Mouse (Mus musculus) megakaryocyte, embryonic 14.5 days (primary cell): Measurements from ENCODE around the gene Pde4d.

Experiments
- FLI1 ChIP-seq: IDR thresholded peaks from 2 replicates; pipeline ENCODE4 v1.6.1; 2012; ENCODE audit warnings: low read length, inconsistent platforms, mixed read lengths
- GATA1 ChIP-seq: IDR thresholded peaks from 3 replicates; pipeline ENCODE4 v1.6.1; 2012; ENCODE audit warnings: mixed read lengths, low read length, inconsistent platforms, borderline replicate concordance

DNA sequence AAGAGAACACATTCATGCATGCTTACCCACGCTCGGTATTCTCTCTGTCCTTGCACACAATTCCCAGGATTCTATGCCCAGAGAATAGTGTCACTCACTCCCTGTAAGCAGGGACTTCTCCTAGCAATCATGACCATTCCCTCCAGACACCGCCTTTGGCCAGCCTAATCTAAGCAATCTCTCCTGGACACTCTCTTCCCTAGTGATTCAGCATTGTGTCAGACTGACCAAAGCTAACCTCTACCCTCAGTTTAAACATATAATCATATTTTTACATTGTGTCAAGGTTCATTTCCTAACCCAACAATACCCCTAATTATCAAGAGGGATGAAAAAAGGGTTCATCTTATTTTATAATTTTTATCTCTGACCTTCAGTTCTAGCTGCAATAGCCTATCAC, 1193.7 kb downstream of the Pde4d start:
- TF ChIP-seq GATA1 (no peak), FLI1 (no peak)
